Comparison of ENCODE assay signal across 1 mouse cellular context in the genomic region with DNA sequence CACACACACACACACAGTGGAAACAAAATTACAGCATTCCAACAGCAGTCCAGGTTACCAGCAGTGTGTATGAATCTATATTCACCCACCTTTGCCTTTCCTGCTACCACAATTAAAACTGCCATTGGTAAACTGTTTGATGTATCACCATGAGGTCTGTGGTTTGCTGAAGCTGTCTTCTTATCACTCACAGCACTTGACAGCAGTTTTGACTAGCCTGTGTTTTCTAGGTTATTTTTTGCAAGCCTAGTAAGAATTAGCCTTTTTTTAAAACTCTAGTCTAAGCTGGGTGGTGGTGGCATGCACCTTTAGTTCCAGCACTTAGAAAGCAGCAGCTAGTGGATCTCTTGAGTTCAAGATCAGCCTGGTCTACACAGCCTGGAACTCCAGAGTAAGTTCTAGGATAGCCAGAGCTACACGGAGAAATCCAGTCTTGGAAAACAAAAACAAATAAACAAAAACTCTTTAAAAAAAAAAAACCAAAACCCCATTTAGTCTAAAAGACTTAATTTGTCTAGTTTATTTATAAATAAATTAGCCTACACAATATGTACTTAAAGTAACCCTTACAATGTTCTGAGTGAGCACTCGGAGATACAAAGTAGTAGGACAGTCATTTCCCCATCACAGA.
TF ChIP-seq lines count a peak whose summit lies in the region.

No protein-coding gene starts in this region.

TF ChIP-seq in MEL, 35 proteins besides CTCF, POLR2A, EP300 and RAD21 (continued from another document):
- TF ChIP-seq POLR2AphosphoS2 (IDR thresholded peaks at IDR 0.05; ENCODE audit: low read length) (no peak), ZMIZ1 (IDR thresholded peaks at IDR 0.05; ENCODE audit: low read depth, low read length) (no peak), GABPA (IDR thresholded peaks at IDR 0.05; ENCODE audit: low read depth, low read length) (no peak), JUND (IDR thresholded peaks at IDR 0.05; ENCODE audit: low read depth, low read length) (no peak), ZKSCAN1 (IDR thresholded peaks at IDR 0.05; ENCODE audit: low read depth, low read length) (no peak), MYC (IDR thresholded peaks at IDR 0.05; ENCODE audit: low read depth, low read length) (peak; percentile 82), NRF1 (IDR thresholded peaks at IDR 0.05; ENCODE audit: insufficient read depth, low read depth, low read length, poor library complexity, severe bottlenecking) (no peak), SMC3 (IDR thresholded peaks at IDR 0.05; ENCODE audit: low read depth, low read length) (no peak), MAZ (IDR thresholded peaks at IDR 0.05; ENCODE audit: low read depth, low read length) (no peak), POLR2AphosphoS5 (IDR thresholded peaks at IDR 0.05; ENCODE audit: borderline replicate concordance, low read depth, low read length) (no peak), MXI1 (IDR thresholded peaks at IDR 0.05; ENCODE audit: low read depth, low read length) (peak; percentile 76; the same call in 1 of the 2 replicates), MAX (IDR thresholded peaks at IDR 0.05; ENCODE audit: low read length) (peak; percentile 83), MAFK (IDR thresholded peaks at IDR 0.05; ENCODE audit: borderline replicate concordance, low read depth, low read length) (no peak), CHD2 (IDR thresholded peaks at IDR 0.05; ENCODE audit: low read length) (no peak), USF2 (IDR thresholded peaks at IDR 0.05; ENCODE audit: borderline replicate concordance in 1 of 2, insufficient read depth in 1 of 2, low read depth in 1 of 2, low read length in 2 of 2) (no peak), ELF1 (IDR thresholded peaks at IDR 0.05; ENCODE audit: low read depth, low read length) (no peak), RCOR1 (IDR thresholded peaks at IDR 0.05; ENCODE audit: low read depth, low read length) (peak; percentile 43; the same call in 1 of the 2 replicates), SIN3A (IDR thresholded peaks at IDR 0.05; ENCODE audit: low read length) (peak; percentile 87), ETS1 (IDR thresholded peaks at IDR 0.05; ENCODE audit: low read depth, low read length) (peak; percentile 89), ZNF384 (IDR thresholded peaks at IDR 0.05; ENCODE audit: low read depth, low read length) (peak; percentile 79), MEF2A (IDR thresholded peaks at IDR 0.05; ENCODE audit: extremely low read depth, insufficient replicate concordance, low read depth, low read length, poor library complexity, severe bottlenecking) (0 out of 2 replicates have a peak, but pooled peaks have one; percentile 9), BHLHE40 (IDR thresholded peaks at IDR 0.05; ENCODE audit: borderline replicate concordance, low read depth, low read length) (no peak)
